Mouse (Mus musculus): ENCODE results near the gene Prmt2.

- TF ChIP-seq CTCF (IDR thresholded peaks at IDR 0.05; ENCODE audit: control insufficient read depth, insufficient read depth, insufficient replicate concordance, low read depth, low read length) (no peak), POLR2A (IDR thresholded peaks at IDR 0.05; ENCODE audit: control insufficient read depth, low read depth, low read length) (no peak)
These were observed 19.6 kb upstream of the Prmt2 start for GRCm38 (mm10) chr10:76257231-76257630.
